Mouse (Mus musculus) kidney, postnatal 0 days (tissue): Measurements from ENCODE around the gene Cd83. TPM values are rescaled to one million over a fixed set of nuclear protein-coding genes. Genes with fewer than 3 reads are reported as not detected.

Source experiments
- ATAC-seq: fragments of 200-750 bp; cut with Nextera tagmentation; replicated peaks from 2 replicates; pipeline ENCODE4 v1.8.0; 2017; ENCODE audit warnings: low read depth, moderate number of reproducible peaks, moderate TSS enrichment, moderate library complexity; ENCODE audit not compliant: low FRiP score
- DNase-seq: peaks from one replicate; pipeline ENCODE4 v3.0.0-alpha.2; 2016; ENCODE audit warnings: low spot score
- H3K27ac ChIP-seq: fragments of 300-500 bp; sonication (generic); 2 replicates; pipeline ENCODE4 v1.5.1; 2014; ENCODE audit warnings: mild to moderate bottlenecking
- H3K27me3 ChIP-seq: fragments of 300-500 bp; sonication (generic); 2 replicates; pipeline ENCODE4 v1.6.1; 2014; ENCODE audit warnings: low read length, mixed read lengths; ENCODE audit not compliant: insufficient read depth
- H3K36me3 ChIP-seq: fragments of 300-500 bp; sonication (generic); 2 replicates; pipeline ENCODE4 v1.6.1; 2014; ENCODE audit warnings: low read length, mixed read lengths; ENCODE audit not compliant: insufficient read depth
- H3K4me1 ChIP-seq: fragments of 300-500 bp; sonication (generic); replicated peaks from 2 replicates; pipeline ENCODE4 v1.6.1; 2014; ENCODE audit warnings: antibody characterized with exemption, low read length, mixed read lengths; ENCODE audit not compliant: insufficient read depth
- H3K4me2 ChIP-seq: fragments of 300-500 bp; sonication (generic); 2 replicates; pipeline ENCODE4 v1.6.1; 2014; ENCODE audit warnings: mild to moderate bottlenecking, low read length, moderate library complexity, mixed read lengths
- H3K4me3 ChIP-seq: fragments of 300-500 bp; sonication (generic); replicated peaks from 2 replicates; pipeline ENCODE4 v1.5.1; 2014; ENCODE audit warnings: low read depth, low read length
- H3K9ac ChIP-seq: fragments of 300-500 bp; sonication (generic); 2 replicates; pipeline ENCODE4 v1.6.1; 2014; ENCODE audit warnings: low read depth, low read length
- H3K9me3 ChIP-seq: fragments of 300-500 bp; sonication (generic); replicated peaks from 2 replicates; pipeline ENCODE4 v1.6.1; 2016; ENCODE audit warnings: low read length, inconsistent platforms, mixed read lengths
- CTCF ChIP-seq: IDR thresholded peaks from 2 replicates; pipeline ENCODE4 v1.5.1; 2016; ENCODE audit warnings: antibody characterized with exemption, low read depth, mild to moderate bottlenecking, moderate library complexity
- WGBS: fragments of 180-500 bp; shearing (Covaris S2); extraction: QIAGEN DNeasy Blood & Tissue Kit; methylation state at CpG from one replicate; pipeline ENCODE4 v1.1.7; 2014; 5-methylcytosine and 5-hydroxymethylcytosine counted together
- polyA plus RNA-seq: library from polyadenylated mRNA; unstranded; fragments of >200 nt; fragmentation: Nextera tagmentation; extraction: Ambion mirVana; gene quantifications from 2 replicates; pipeline ENCODE4 v1.2.1, GENCODE M21; 2015

The Cd83 gene
- polyA plus RNA-seq, 1 experiment from 2014 or later = 35.8 TPM

DNA sequence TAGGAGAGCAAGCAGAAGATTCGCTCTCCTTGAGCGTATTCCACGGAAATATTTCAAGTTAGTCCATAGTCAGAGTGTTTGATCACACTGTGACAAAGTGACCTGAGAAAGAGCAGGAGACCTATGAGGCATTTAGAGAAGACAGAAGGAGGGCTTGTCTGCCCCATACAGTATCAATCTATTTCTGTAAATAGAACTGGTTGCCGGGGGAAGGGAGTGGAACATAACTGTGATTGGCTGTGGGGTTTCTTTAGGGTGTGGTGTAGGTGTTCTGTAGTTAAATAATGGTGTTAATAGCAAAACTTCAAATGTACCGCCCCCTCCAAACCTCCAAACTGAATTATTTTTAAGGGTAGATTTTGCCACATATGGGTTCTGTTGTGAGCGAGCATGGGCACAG lies 33.6 kb upstream of the Cd83 start:
- DNase-seq (no peak), ATAC-seq (no peak)
- Histone ChIP-seq H3K27ac (no peak overlapping the region), H3K4me3 (no peak overlapping the region), H3K9ac (no peak overlapping the region), H3K9me3 (no peaks in the 10 kb centered on the region), H3K4me1 (0 out of 2 replicates have a peak, but pooled peaks cover 3% of the 10 kb centered on the region), H3K4me2 (no peak overlapping the region), H3K27me3 (no peaks in the 10 kb centered on the region), H3K36me3 (no peaks in the 10 kb centered on the region)
- WGBS = 79% methylated on average over 6 of the region's 6 CpGs
- no peak for TF ChIP-seq CTCF

DNA sequence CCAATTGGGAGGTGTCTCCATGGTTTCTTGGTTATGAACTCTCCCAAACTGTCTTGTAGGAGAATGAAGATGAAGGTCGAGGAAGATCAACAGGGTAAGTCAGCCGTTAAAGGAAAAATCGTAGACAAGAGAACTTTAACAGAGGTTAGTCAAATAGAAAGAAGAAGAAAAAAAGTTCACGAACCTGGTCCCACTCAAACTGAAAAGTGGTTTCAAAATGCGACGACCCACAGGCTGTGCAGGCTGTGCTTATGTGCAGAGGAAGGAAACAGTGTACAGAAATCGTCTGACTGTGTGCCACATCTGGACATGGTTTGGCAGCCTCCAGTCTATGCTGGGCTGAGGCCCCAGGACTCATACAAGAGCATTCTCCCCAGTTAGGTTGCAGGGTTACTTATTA lies 32.2 kb upstream of the Cd83 start:
- H3K9me3 ChIP-seq = no peaks in the 10 kb centered on the region
- TF ChIP-seq CTCF = no peak
- H3K4me2 ChIP-seq = no peak overlapping the region
- H3K27me3 ChIP-seq = no peaks in the 10 kb centered on the region
- H3K4me1 ChIP-seq = 0 out of 2 replicates have a peak, but pooled peaks cover 3% of the 10 kb centered on the region
- no peak for DNase-seq
- H3K36me3 ChIP-seq = no peaks in the 10 kb centered on the region
- H3K9ac ChIP-seq = no peak overlapping the region
- WGBS = 67% methylated on average over 7 of the region's 7 CpGs
- no peak overlapping the region for H3K4me3 ChIP-seq
- H3K27ac ChIP-seq = no peak overlapping the region
- ATAC-seq = no peak

DNA sequence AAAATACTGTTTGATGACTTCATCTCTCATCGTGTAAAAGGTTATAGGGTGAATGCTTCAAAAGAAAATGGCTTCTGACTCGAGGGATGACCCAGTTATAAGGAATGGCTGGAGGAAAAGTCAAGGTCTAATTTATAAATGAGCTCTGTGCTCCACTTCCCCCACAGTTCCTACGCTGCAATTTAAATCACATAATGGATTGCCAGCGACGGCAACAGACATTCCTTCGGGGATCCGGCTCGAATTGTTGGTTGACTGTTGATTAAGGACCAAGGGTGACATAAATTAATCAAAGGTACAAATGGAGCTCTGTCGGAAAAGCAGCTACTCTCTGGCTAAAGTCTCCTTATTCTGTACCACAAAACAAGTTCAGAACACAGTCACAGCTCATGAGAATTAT lies 30.9 kb upstream of the Cd83 start:
- Histone ChIP-seq H3K36me3 (no peaks in the 10 kb centered on the region), H3K27me3 (no peaks in the 10 kb centered on the region), H3K4me2 (no peak overlapping the region), H3K9me3 (no peaks in the 10 kb centered on the region), H3K4me1 (0 out of 2 replicates have a peak, but pooled peaks cover 3% of the 10 kb centered on the region), H3K27ac (peak overlapping the region; percentile 70), H3K9ac (no peak overlapping the region), H3K4me3 (no peak overlapping the region)
- TF ChIP-seq CTCF = no peak
- peak; percentile 83 for DNase-seq
- WGBS = 17% methylated on average over 9 of the region's 9 CpGs
- no peak for ATAC-seq

DNA sequence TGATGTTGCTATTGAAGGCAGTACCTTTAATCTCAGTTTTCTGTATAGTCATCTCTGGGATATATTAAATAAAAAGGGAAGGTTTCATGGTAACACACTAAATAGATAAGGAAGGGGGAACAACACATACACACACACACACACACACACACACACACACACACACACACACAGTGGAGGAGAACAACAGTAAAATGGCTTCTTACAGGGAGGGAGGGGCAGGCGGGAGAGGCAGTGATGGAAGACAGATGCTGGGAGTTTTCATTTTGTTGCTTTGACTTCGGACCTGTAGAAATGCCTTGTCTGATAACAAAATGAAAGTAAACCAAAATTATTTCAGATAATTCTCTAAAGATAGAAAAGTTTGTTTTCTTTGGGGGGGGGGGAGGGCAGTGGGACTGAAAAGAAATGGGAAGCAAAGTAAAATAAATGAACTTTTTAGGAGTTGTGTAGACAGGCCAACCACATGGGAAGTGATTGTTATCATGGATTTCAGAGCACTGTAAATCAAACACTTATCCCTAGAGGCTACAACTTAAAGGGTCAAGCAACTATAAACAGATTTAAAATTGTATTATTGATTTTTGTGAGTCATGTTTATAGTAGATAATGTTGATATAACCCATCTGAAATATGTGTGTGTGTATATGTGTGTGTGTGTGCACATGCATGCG lies 30.0 kb upstream of the Cd83 start:
- no peak overlapping the region for H3K4me2 ChIP-seq
- 58% methylated on average over 3 of the region's 3 CpGs for WGBS
- H3K4me1 ChIP-seq = 0 out of 2 replicates have a peak, but pooled peaks cover 3% of the 10 kb centered on the region
- peak; percentile 82 for DNase-seq
- ATAC-seq = no peak
- H3K36me3 ChIP-seq = no peaks in the 10 kb centered on the region
- TF ChIP-seq CTCF = no peak
- no peaks in the 10 kb centered on the region for H3K9me3 ChIP-seq
- peak overlapping the region; percentile 70 for H3K27ac ChIP-seq
- no peak overlapping the region for H3K4me3 ChIP-seq
- no peaks in the 10 kb centered on the region for H3K27me3 ChIP-seq
- H3K9ac ChIP-seq = no peak overlapping the region

DNA sequence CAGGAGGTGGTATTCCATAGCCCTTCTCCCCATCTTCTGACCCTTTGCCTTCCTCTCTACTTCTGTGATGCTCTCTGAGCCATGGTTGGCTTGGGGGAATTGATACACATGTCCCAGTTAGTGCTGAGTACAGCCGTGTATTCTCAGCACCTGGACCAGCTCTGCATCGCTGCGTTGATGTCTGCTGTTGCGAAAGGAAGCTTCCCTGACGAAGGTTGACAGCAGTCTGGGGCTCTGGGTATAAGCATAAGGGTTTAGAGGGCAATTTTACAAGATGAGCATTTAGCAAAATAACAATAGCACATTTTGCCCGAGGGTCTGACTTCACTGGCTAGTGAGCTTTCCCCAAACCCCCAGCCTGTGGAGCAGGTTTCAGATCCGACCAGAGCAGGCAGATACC lies 29.0 kb upstream of the Cd83 start:
- Histone ChIP-seq H3K27ac (no peak overlapping the region), H3K4me2 (no peak overlapping the region), H3K4me1 (0 out of 2 replicates have a peak, but pooled peaks cover 3% of the 10 kb centered on the region), H3K9ac (no peak overlapping the region), H3K27me3 (no peaks in the 10 kb centered on the region), H3K4me3 (no peak overlapping the region), H3K36me3 (no peaks in the 10 kb centered on the region), H3K9me3 (no peaks in the 10 kb centered on the region)
- DNase-seq = no peak
- no peak for TF ChIP-seq CTCF
- ATAC-seq = no peak
- WGBS = 76% methylated on average over 7 of the region's 7 CpGs

DNA sequence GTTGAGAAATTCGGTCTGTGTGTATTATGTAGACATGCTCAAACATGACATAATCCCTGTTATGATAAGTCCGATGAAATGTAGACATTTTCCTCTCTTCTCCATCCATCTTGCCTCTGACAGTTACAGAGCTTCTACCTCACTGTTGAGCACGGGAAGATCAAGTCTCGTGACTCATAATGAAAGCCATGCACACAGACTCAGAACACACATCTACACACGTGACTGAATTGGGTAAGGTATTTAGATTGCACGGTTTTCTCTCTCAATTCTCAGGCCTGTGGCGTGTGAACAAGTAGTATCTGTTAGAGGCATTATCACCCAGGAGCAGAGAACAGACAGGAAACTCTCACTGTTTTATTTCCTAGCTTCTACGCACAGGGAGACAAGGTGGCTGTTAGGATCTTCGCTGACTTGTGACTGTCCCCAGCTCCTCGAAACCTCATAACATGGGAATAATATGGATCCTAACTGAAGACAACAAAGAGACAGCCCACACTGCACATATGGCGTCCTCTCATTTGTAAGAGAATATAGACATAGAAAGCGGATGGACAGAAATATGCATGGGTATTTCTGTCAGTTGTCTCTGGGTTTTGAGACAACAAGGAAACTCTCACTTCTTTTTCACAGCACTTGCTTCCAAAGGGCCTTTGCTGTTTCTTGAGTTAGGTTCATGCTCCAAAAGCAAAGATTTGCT lies 23.3 kb upstream of the Cd83 start:
- no peak for DNase-seq
- no peak overlapping the region for H3K4me3 ChIP-seq
- H3K27me3 ChIP-seq = no peaks in the 10 kb centered on the region
- H3K36me3 ChIP-seq = no peaks in the 10 kb centered on the region
- H3K4me1 ChIP-seq = no peaks in the 10 kb centered on the region
- ATAC-seq = no peak
- TF ChIP-seq CTCF = no peak
- whole genome bisulfite sequencing = 90% methylated on average over 12 of the region's 12 CpGs
- H3K9me3 ChIP-seq = no peaks in the 10 kb centered on the region
- H3K27ac ChIP-seq = no peak overlapping the region
- no peak overlapping the region for H3K4me2 ChIP-seq
- no peak overlapping the region for H3K9ac ChIP-seq
